Mouse (Mus musculus): ENCODE measurements around the gene Asap3.

Asap3 gene

GRCm38 (mm10) chr4:136196201-136196600 is 10.0 kb upstream of the Asap3 start:
- ChIA-PET POLR2A (interaction anchor here in 2 of 4 experiments (0.7 to 3.2 kb wide), 5 partner anchors 11 to 54 kb away, joined by 3 to 25 read pairs (median 5); partner anchors contain the start of gene Asap3 (in 1 of the 2)), CTCF (interaction anchor here in 3 of 4 experiments (0.5 to 5.5 kb wide), 9 partner anchors 15 to 126 kb away, joined by 3 to 54 read pairs (median 3); no protein-coding TSS in a partner anchor)

GRCm38 (mm10) chr4:136198846-136199245 is 7.3 kb upstream of the Asap3 start:
- ChIA-PET CTCF (interaction anchor here (0.6 to 1.8 kb wide), 8 partner anchors 9 to 208 kb away, joined by 3 to 9 read pairs (median 4); no protein-coding TSS in a partner anchor), POLR2A (interaction anchor here in 2 of 4 experiments (0.6 to 3.5 kb wide), 5 partner anchors 19 to 28 kb away, joined by 3 to 12 read pairs (median 4); partner anchors contain the start of gene E2f2 (in 1 of the 2))

- CTCF ChIA-PET = interaction anchor here (0.6 to 3.4 kb wide), 11 partner anchors 11 to 1479 kb away, joined by 3 to 19 read pairs (median 3); no protein-coding TSS in a partner anchor
These were observed 6.4 kb upstream of the Asap3 start for GRCm38 (mm10) chr4:136199562-136200292.

GRCm38 (mm10) chr4:136202509-136202908 is 3.7 kb upstream of the Asap3 start:
- CTCF ChIA-PET = interaction anchor here (0.5 to 3.4 kb wide), 37 partner anchors 9 to 820 kb away, joined by 3 to 23 read pairs (median 4); no protein-coding TSS in a partner anchor

More at GRCm38 (mm10) chr4:136199562-136200292, 6.4 kb upstream of the Asap3 start:
- POLR2A ChIA-PET = interaction anchor here in 2 of 4 experiments (0.6 to 3.5 kb wide), 7 partner anchors 17 to 186 kb away, joined by 3 to 12 read pairs (median 4); partner anchors contain the start of gene E2f2 (in 1 of the 2)

GRCm38 (mm10) chr4:136204775-136205174 is 1.4 kb upstream of the Asap3 start:
- CTCF ChIA-PET = no interaction called here

More at GRCm38 (mm10) chr4:136202509-136202908, 3.7 kb upstream of the Asap3 start:
- POLR2A ChIA-PET = interaction anchor here in 3 of 4 experiments (0.6 to 2.5 kb wide), 11 partner anchors 9 to 417 kb away, joined by 3 to 6 read pairs (median 3); partner anchors contain the start of gene E2f2 (in 1 of the 3)

GRCm38 (mm10) chr4:136206943-136207342 is 778 bp downstream of the Asap3 start:
- POLR2A ChIA-PET = interaction anchor here in 3 of 4 experiments (0.5 to 3.3 kb wide), 51 partner anchors 9 to 855 kb away, joined by 3 to 21 read pairs (median 4); partner anchors contain the start of genes Hnrnpr (in 2 of the 3), Rpl11 (in 2 of the 3), 6030445D17Rik (in 1 of the 3) and E2f2 (in 1 of the 3)
- CTCF ChIA-PET = interaction anchor here (0.6 to 4.4 kb wide), 24 partner anchors 10 to 699 kb away, joined by 3 to 23 read pairs (median 4); no protein-coding TSS in a partner anchor

More at GRCm38 (mm10) chr4:136204775-136205174, 1.4 kb upstream of the Asap3 start:
- POLR2A ChIA-PET = interaction anchor here in 2 of 4 experiments (1.0 to 3.1 kb wide), 3 partner anchors 11 to 98 kb away, joined by 3 to 17 read pairs (median 4); no protein-coding TSS in a partner anchor

- CTCF ChIA-PET = interaction anchor here in 2 of 4 experiments (0.6 kb wide), 2 partner anchors 23 to 50 kb away, joined by 4 to 5 read pairs; no protein-coding TSS in a partner anchor
These were observed 4.8 kb downstream of the Asap3 start for GRCm38 (mm10) chr4:136210931-136211330.

GRCm38 (mm10) chr4:136213629-136214028 is 7.5 kb downstream of the Asap3 start:
- ChIA-PET POLR2A (interaction anchor here in 1 of 4 experiments (1.0 kb wide), 1 partner anchor 26 kb away, joined by 3 read pairs; no protein-coding TSS in a partner anchor), CTCF (interaction anchor here in 1 of 4 experiments (1.2 kb wide), 1 partner anchor 13 kb away, joined by 3 read pairs; no protein-coding TSS in a partner anchor)

More at GRCm38 (mm10) chr4:136210931-136211330, 4.8 kb downstream of the Asap3 start:
- POLR2A ChIA-PET = interaction anchor here in 2 of 4 experiments (0.6 kb wide), 2 partner anchors 35 to 39 kb away, joined by 3 read pairs; partner anchors contain the start of gene E2f2 (in 1 of the 2)

GRCm38 (mm10) chr4:136214828-136215227 is 8.7 kb downstream of the Asap3 start:
- ChIA-PET POLR2A (interaction anchor here in 1 of 4 experiments (0.6 to 1.5 kb wide), 2 partner anchors 45 to 1399 kb away, joined by 3 to 4 read pairs; no protein-coding TSS in a partner anchor), CTCF (interaction anchor here in 2 of 4 experiments (0.8 to 1.6 kb wide), 3 partner anchors 13 to 24 kb away, joined by 3 to 8 read pairs (median 4); no protein-coding TSS in a partner anchor)

- ChIA-PET POLR2A (interaction anchor here in 1 of 4 experiments (1.3 to 1.9 kb wide), 4 partner anchors 9 to 44 kb away, joined by 3 to 8 read pairs (median 4); partner anchors contain the start of gene Asap3), CTCF (interaction anchor here in 2 of 4 experiments (0.6 to 1.6 kb wide), 2 partner anchors 9 to 23 kb away, joined by 3 to 8 read pairs; no protein-coding TSS in a partner anchor)
These were observed 9.4 kb downstream of the Asap3 start for GRCm38 (mm10) chr4:136215576-136215975.

- POLR2A ChIA-PET = interaction anchor here in 3 of 4 experiments (0.5 to 4.8 kb wide), 12 partner anchors 10 to 394 kb away, joined by 3 to 20 read pairs (median 3); partner anchors contain the start of gene Asap3 (in 2 of the 3)
These were observed 10.9 kb downstream of the Asap3 start for GRCm38 (mm10) chr4:136217063-136217462.

GRCm38 (mm10) chr4:136218595-136219214 is 12.5 kb downstream of the Asap3 start:
- POLR2A ChIA-PET = interaction anchor here in 3 of 4 experiments (0.6 to 4.8 kb wide), 7 partner anchors 9 to 287 kb away, joined by 3 to 20 read pairs (median 4); partner anchors contain the start of genes Asap3 (in 1 of the 3) and Rpl11 (in 1 of the 3)
- CTCF ChIA-PET = interaction anchor here in 3 of 4 experiments (0.5 to 1.5 kb wide), 7 partner anchors 12 to 59 kb away, joined by 3 to 6 read pairs (median 3); partner anchors contain the start of gene Asap3 (in 1 of the 3)

More at GRCm38 (mm10) chr4:136217063-136217462, 10.9 kb downstream of the Asap3 start:
- CTCF ChIA-PET = interaction anchor here in 3 of 4 experiments (0.6 to 1.1 kb wide), 4 partner anchors 11 to 420 kb away, joined by 3 to 5 read pairs (median 4); partner anchors contain the start of gene Asap3 (in 1 of the 3)

- ChIA-PET POLR2A (interaction anchor here (0.6 to 4.8 kb wide), 19 partner anchors 12 to 337 kb away, joined by 3 to 20 read pairs (median 4); partner anchors contain the start of genes Asap3 (in 2 of the 4), Tcea3 (in 1 of the 4) and Zfp46 (in 1 of the 4)), CTCF (interaction anchor here in 2 of 4 experiments (0.6 to 1.4 kb wide), 10 partner anchors 11 to 150 kb away, joined by 3 to 6 read pairs (median 4); partner anchors contain the start of gene Asap3 (in 1 of the 2))
These were observed 14.1 kb downstream of the Asap3 start for GRCm38 (mm10) chr4:136220133-136220775.

- CTCF ChIA-PET = interaction anchor here in 1 of 4 experiments (1.3 kb wide), 1 partner anchor 16 kb away, joined by 5 read pairs; no protein-coding TSS in a partner anchor
- POLR2A ChIA-PET = no interaction called here
These were observed 17.5 kb downstream of the Asap3 start for GRCm38 (mm10) chr4:136223549-136224239.

- CTCF ChIA-PET = interaction anchor here in 2 of 4 experiments (0.7 to 1.3 kb wide), 2 partner anchors 9 to 16 kb away, joined by 3 to 5 read pairs; no protein-coding TSS in a partner anchor
- POLR2A ChIA-PET = interaction anchor here in 1 of 4 experiments (0.6 to 1.0 kb wide), 2 partner anchors 23 to 266 kb away, joined by 3 to 4 read pairs; partner anchors contain the start of gene Tcea3
These were observed 18.0 kb downstream of the Asap3 start for GRCm38 (mm10) chr4:136224240-136224559.

All from embryonic stem cell, embryonic (primary cell).